Mouse (Mus musculus) gastrocnemius, adult 8-10 months (tissue): ENCODE results near the gene Ube2l6. TPM values are rescaled to one million over a fixed set of nuclear protein-coding genes. Genes with fewer than 3 reads are reported as not detected.

Experiments
- DNase-seq, 2 experiments: peaks; one replicate each; pipeline ENCODE4 v3.0.0; 2022; ENCODE audit warnings: low spot score in 2 of 2
- total RNA-seq, 4 experiments: library from RNA; stranded (reverse); gene quantifications; 2 replicates each; pipeline ENCODE4 v1.2.4; 2022

Gene Ube2l6
- total RNA-seq, 4 experiments from 2014 or later: 1.5 to 3.5 (median 2.3) TPM

DNA sequence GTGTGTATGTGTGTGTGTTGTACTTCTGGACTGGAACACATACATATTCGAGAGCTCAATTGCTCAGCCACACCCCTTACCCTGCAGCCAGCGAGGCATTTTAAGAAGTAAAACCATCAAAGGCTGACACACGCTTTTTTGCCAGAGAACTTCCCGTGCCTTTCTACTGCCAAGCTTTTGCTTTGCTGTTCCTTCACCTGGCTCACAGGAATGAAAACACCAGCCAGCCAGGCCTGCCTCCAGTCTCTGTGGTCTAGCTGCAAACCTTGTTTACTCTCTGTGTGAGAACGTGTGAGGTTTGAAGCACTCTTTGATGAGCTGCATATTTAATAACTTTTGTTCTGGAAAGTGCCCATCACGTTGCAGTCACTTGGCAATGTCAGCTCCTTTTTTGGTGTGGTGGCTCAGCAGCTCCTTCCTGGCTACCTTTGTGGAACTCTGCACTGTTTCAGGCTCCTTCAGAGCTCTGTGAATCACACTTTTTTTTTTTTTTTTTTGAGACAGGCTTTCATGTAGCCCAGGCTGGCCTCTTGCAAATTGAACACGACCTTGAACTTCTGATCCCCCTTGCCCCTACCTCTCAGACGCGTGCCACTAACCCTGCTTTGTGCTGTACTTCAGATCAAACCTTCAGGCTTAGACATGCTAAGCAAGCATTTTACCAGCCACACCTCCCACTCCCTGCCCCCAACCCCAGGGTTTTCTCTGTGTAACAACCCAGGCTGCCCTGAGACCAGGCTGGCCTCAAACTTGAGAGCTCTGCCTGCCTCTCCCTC lies 39.4 kb downstream of the Ube2l6 start:
- no peak for DNase-seq

DNA sequence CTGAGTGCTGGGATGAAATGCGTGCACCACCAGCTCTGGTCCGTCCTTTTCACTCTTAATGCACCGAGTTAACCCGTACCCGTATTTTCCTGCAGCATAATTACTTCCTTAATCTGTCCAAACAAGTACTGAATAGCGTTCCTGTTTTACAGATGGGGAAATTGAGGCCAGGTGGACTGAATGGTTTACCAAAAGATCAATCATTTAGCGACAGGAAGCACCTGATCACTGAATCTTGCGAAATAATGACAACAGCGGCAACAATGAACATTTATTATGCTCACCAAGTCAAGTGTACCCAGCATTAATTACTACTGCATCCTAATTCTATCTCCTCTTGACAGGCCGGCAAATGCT lies 39.9 kb downstream of the Ube2l6 start, which contains the start of gene Slc43a1:
Gene Slc43a1 (plus strand): TSS at position 258 of the 357 bp plus-strand sequence.
- DNase-seq: no peak

DNA sequence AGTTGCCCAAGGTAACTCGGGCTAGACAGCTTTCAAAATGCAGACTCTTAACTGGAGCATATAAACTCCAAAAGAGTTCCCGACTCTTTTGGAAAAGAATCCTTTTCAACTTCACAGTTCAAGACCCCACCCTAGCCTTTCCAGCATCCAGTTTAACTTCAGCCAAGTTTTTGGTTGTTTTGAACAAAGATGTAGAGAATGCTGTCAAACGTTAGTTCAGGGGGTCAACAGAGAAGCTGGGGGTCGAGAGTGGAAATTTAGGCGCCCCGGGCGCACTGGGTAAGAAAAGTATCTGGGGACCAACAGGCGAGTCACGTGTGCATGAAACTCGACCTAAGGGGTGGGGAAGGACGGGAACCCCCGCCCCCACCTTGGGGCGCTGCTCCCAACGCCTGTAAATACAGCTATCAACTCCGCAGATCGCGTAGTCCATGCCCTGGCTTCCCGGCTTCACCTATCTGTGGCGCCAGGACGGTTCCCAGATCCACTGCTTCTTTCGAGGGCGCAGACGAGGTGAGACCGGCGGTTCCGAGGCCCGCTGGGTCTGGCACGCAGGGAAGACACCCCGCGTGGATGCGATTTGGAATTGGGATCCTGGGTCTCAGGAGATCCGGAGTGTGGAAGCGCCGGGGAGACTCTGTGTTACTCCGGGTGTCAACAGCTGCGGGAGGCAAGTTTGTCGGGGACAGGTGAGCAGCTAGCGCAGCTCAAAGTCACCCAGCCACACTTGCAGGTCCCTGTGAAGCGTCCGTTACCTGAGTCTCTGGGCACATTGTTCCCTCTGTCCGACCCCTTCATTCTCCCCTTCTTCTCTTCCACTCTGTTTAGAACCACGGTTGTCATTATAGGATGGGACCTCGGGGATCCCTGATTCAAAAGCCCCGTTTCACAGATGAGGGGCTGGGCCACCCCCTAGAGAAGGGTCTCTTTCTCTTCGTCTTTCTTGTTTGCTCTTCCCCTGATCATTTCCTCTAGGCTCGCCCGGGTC lies 40.7 kb downstream of the Ube2l6 start:
- DNase-seq: peak; percentile 66 to 71

DNA sequence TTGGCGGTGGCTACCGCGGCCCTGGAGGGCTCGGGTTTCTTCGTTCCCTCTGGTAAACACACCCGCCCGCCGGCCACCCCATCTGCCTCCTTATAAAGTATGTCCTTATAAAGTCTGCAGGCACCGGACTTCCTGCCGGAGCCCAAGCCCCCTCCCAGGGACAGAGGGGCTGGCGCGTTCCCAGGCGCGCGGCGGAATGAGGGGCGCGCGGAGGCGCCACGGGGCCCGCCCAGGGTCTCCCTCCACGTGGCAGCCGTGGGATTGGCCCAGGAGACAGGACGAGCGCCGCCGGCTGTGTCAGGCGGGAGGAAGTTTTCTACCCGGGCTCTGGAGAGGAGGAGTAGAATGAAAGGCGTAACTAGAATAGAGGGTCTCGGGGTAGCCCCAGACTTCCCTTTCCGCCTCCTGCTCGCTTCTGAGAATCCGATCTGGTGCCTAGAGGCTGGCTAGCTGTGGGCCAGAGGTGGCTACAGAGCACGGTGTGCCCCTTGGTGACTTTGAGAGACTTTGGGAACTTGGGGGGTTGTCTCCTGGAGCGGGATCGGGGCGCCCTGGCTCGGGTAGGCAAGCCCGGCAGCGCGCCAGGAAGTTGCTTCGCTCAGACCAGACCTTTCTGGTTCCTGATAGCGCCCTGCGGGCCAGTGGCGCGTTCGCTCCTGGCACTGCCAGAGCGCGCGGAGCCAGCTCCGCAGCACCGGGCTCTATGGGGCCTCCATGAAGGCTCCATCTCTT lies 41.6 kb downstream of the Ube2l6 start:
- peak; percentile 51 to 71 for DNase-seq

DNA sequence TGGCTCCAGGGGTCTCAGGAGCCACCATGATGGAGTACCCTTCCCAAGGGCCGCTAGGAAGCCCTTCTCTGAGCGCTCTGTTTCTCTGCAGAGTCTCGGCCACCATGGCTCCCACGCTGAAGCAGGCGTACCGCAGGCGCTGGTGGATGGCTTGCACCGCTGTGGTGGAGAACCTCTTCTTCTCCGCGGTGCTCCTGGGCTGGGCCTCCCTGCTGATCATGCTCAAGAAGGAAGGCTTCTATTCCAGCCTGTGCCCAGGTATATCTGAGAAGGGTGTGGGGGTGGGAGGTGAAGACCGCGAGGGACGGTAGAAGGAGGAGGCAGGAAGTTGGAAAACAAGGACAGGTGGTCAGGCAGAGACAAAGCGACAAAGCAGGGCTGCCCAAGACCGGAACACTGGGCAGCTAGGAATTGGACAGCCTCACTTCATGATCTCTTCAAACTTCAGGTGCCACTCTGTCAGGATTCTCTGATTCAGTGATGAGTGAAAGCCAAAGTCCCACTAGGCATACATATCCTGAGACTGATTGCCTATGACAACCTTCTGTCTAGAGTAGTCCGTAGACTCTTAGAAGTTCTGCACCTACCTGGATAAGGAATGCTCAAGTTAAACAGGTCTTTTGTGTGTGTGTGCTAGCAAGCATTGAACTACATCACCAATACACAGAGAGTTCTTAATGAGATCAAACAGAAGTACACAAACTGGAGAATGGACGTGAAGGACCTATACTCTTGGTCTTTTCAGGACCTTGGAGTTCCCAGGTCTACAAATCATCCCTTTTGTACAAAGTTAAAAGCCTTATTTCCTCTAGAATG lies 42.3 kb downstream of the Ube2l6 start:
- DNase-seq: no peak

DNA sequence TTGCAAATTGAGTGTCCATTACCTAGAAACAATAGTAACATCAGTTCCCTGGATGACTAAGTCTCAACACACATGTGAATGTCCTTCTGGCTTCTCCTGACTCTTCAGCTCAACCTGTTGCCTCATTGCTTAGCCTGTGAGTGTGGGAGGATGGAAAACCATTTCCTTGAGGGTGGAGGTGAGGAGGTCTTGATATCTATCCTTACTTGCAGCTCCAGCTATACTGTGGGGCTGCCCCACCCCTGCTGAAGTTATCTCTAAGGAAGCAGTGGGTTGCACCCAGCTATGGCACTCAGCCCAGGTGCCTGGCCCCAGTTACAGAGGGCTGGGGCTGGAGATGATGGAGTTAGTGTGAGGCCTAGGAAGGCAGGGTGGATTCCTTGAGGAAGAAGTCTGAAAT lies 43.3 kb downstream of the Ube2l6 start:
- no peak for DNase-seq

DNA sequence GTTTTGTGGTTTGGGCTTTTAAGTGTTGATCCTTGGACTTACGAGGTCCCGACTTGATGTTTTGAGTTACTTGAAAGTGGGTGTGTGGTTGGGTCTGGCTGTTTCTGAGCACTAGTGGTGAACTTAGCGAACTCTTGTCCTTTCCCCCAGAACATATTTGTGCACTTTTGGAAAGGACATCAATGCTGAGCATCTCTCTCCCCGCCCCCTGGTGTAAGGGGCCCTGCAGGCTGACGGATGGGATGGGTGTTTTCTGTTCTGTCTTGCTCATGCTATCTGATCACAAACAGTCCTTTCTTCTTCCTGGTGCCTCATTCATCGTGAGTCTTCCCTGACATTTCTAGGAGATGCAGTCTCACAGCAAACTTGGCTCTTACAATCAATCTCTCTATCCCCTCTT lies 45.0 kb downstream of the Ube2l6 start:
- no peak for DNase-seq

DNA sequence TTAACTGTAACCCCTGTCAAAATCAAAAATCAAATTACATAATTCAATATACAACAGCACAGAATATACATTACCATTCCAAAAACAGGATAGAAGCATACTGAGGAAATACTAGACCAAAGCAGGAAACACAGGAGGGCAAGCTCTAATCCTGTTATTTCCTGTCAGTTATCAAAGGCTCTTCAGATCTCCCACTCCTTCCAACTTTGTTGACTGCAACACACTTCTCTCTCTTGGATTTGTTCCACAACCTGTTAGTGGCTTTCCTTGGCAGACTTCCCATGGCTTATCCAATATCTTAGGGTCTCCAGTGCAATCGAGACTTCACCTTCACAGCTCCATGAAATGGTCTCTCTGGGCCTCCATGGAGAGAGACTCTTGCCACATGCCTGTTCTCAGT lies 46.6 kb downstream of the Ube2l6 start:
- no peak for DNase-seq

DNA sequence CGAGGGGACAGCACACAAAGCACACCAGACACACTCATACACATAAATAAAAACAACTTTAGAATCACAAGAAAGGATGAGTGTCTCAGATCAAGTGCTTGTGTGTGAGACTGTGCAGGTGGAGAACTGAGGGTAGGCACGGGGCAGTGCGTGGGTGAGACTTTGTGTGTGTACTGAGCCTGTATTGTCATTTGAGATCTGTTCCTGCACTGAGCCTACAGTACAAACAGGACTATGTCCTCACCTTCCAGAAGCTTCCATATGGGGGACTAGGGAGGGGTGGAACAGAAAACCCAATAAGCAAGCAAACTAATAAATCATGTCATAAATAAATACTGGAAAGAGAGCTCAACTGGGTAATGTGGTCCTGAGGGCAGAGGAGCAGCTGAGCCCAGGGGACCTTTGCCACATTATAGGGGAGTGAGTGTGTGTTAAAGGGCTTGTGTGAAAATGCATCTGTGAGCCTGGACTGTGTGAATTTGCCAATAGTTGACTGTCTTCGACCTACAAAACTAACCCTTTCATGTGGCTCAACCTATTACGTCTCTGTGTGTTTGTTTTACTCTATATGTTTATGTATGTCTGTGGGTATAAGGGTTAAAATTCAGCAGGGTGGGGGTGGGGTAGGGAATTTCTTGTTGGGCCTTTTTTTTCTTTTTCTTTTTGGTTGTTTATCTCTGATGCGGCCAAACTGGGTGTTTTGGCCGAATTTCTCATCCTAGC lies 51.9 kb downstream of the Ube2l6 start:
- DNase-seq: no peak

DNA sequence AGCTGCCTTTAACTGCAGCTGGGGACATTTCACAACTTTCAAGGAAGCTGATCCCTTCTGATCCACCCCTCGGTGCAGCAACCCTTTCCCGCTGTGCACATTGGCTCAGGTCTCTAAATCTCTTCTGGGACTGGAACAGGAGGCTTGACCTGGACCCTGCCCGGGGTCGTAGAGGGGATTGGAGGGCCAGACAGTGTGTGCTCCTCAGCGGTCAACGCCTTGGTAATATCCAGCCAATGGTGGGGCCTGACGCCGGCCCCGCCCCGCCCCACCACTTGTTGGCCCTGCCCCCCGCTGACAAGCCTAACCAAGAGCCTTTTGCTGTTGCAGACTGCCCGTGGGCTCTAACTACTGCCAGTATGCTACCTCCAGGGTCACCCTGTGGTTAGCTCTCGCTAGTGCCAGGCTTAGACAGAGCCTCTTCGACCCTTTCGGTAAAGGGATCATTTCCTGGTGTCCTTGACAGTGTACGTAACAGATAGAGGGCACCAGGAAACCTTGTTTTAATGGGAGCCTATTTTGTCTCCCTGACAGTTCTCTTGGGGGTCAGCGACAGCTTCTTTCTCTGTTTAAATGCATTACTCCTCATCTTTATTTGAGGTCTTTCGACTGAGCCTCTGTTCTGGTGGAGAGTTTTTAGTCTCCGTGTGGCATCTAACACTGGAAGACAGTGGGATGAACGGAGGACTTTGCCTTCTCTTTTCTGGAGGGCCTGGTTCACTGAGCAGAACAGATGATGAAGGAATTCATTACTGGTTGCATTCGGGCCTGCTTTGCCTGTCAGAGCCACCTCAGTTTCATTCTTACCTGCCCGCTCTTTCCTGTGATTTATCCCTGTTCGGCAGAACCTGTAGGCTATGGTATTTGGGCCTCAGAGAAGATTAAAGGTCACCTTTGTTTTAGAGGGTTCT lies 52.8 kb downstream of the Ube2l6 start:
- DNase-seq: peak; percentile 76 to 78

DNA sequence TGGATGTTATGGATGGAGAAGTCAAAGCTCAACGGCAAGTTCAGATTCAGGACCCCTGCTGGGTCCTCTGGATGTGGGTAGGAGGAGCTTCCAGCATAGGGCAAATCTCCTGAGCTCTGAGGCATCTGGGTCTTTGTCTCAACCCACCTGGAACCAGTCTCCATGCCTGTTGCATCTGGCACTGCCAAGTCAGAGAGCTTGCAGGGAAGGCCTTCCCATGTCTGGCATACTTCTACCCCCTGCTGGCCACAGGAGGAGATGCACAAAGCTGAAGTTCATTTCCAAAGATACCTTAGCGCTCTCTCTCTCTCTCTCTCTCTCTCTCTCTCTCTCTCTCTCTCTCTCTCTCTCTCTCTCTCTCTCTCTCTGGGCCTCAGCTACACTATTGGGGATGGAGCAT lies 57.1 kb downstream of the Ube2l6 start:
- DNase-seq: peak in 1 of 2 experiments; percentile 37

DNA sequence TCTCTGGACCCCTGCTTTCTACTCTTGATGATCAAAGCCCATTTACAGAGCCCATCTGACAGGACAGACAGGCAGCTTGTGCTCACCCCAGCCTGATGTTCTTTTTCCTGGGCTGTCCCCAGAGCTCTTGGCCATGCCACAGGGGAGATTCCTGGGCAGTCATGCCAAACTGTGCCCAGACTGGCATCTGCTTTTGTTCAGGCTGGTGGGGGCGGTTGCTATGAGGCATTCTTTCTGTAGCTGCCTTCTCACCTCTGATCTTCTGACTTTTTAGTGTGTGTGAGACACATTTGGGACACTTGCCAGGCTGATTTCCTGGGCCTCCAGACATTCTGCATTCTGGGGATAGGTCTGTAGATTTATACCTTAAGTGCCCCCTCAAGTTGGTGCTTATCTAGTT lies 59.9 kb downstream of the Ube2l6 start:
- no peak for DNase-seq

Other genes with a start within 250 kb of the Ube2l6 start
- gene Ctnnd1, start 148.1 kb upstream of the Ube2l6 start, total RNA-seq: 10 to 100 TPM; 20.7 to 26.6 (median 21.9) TPM
- gene Btbd18, start 139.7 kb upstream of the Ube2l6 start, total RNA-seq: not detected
- gene Selenoh, start 128.1 kb upstream of the Ube2l6 start, total RNA-seq: 10 to 100 TPM; 13.4 to 19.9 (median 16.4) TPM
- 1 to 10 TPM in 1 of 4 experiments, not detected in 3; 1.4 TPM for gene Gm28635, start 120.8 kb upstream of the Ube2l6 start, total RNA-seq
- gene Med19, start 120.4 kb upstream of the Ube2l6 start, total RNA-seq: 1 to 10 TPM; 6.0 to 8.0 (median 6.9) TPM
- gene Tmx2, start 119.7 kb upstream of the Ube2l6 start, total RNA-seq: 10 to 100 TPM; 41.0 to 55.7 (median 49.0) TPM
- 100 to 1,000 TPM in 1 of 4 experiments, 10 to 100 TPM in 3; 78.4 to 100 (median 81.7) TPM for gene Zdhhc5, start 83.6 kb upstream of the Ube2l6 start, total RNA-seq
- gene Clp1, start 71.5 kb upstream of the Ube2l6 start, total RNA-seq: 1 to 10 TPM; 3.7 to 4.3 (median 4.1) TPM
- under 1 TPM in 3 of 4 experiments, not detected in 1; 0.34 to 0.54 (median 0.54) TPM for gene Ypel4, start 64.8 kb upstream of the Ube2l6 start, total RNA-seq
- under 1 TPM in 1 of 4 experiments, not detected in 3; 0.60 TPM for gene Gm19426, start 55.2 kb upstream of the Ube2l6 start, total RNA-seq
- 10 to 100 TPM; 22.0 to 55.1 (median 36.1) TPM for gene Serping1, start 23.4 kb upstream of the Ube2l6 start, total RNA-seq
- 10 to 100 TPM; 46.3 to 63.9 (median 59.0) TPM for gene Smtnl1, start 23.8 kb downstream of the Ube2l6 start, total RNA-seq
- gene Timm10, start 28.2 kb downstream of the Ube2l6 start, total RNA-seq: 10 to 100 TPM; 37.9 to 51.4 (median 45.5) TPM
- gene Slc43a1, start 40.0 kb downstream of the Ube2l6 start, total RNA-seq: 10 to 100 TPM in 3 of 4 experiments, 1 to 10 TPM in 1; 8.0 to 28.2 (median 14.4) TPM
- gene Rtn4rl2, start 87.9 kb downstream of the Ube2l6 start, total RNA-seq: under 1 TPM in 3 of 4 experiments, not detected in 1; 0.19 to 0.62 (median 0.43) TPM
- gene Slc43a3, start 137.8 kb downstream of the Ube2l6 start, total RNA-seq: 10 to 100 TPM; 10.9 to 29.6 (median 17.7) TPM
- not detected for gene Prg2, start 181.6 kb downstream of the Ube2l6 start, total RNA-seq
- not detected for gene Prg3, start 189.4 kb downstream of the Ube2l6 start, total RNA-seq
- gene Ssrp1, start 238.4 kb downstream of the Ube2l6 start, total RNA-seq: 10 to 100 TPM; 20.2 to 27.0 (median 23.5) TPM
- under 1 TPM; 0.44 to 0.72 (median 0.63) TPM for gene P2rx3, start 238.6 kb downstream of the Ube2l6 start, total RNA-seq
- gene Tnks1bp1, start 249.2 kb downstream of the Ube2l6 start, total RNA-seq: 10 to 100 TPM; 17.9 to 27.1 (median 23.5) TPM